Mouse (Mus musculus) kidney, postnatal 25 days (tissue): ENCODE measurements around the gene Ccdc113.
"Not testable (repeated sequence)": the region's sequence is repeated elsewhere in the genome, so short reads cannot be mapped to it uniquely, and the experiment has no call there.

Source experiments
- DNase-seq, 2 experiments: peaks; one replicate each; pipeline ENCODE4 v3.0.0; 2021; ENCODE audit warnings: mixed read lengths in 2 of 2

The Ccdc113 gene

GRCm38 (mm10) chr8:95542191-95542590 lies 8.3 kb downstream of the Ccdc113 start:
- DNase-seq: no peak

GRCm38 (mm10) chr8:95543065-95543464 lies 9.2 kb downstream of the Ccdc113 start:
- no peak for DNase-seq

- peak; percentile 25 to 66 for DNase-seq
Observed at GRCm38 (mm10) chr8:95545815-95546214, 11.9 kb downstream of the Ccdc113 start.

- peak; percentile 63 to 74 for DNase-seq
Observed at GRCm38 (mm10) chr8:95546986-95547385, 13.1 kb downstream of the Ccdc113 start.

- DNase-seq: no peak
Observed at GRCm38 (mm10) chr8:95547931-95548330, 14.0 kb downstream of the Ccdc113 start.

- DNase-seq: no peak
Observed at GRCm38 (mm10) chr8:95549871-95550829, 16.3 kb downstream of the Ccdc113 start.

GRCm38 (mm10) chr8:95551577-95551976 lies 17.7 kb downstream of the Ccdc113 start:
- no peak for DNase-seq

- DNase-seq: no peak
Observed at GRCm38 (mm10) chr8:95555963-95556362, 22.1 kb downstream of the Ccdc113 start.

GRCm38 (mm10) chr8:95566217-95566616 lies 32.3 kb downstream of the Ccdc113 start:
- no peak for DNase-seq

- DNase-seq: no peak
Observed at GRCm38 (mm10) chr8:95566809-95567208, 32.9 kb downstream of the Ccdc113 start.

- no peak for DNase-seq
Observed at GRCm38 (mm10) chr8:95573146-95573545, 39.3 kb downstream of the Ccdc113 start.

- no peak for DNase-seq
Observed at GRCm38 (mm10) chr8:95576240-95576639, 42.4 kb downstream of the Ccdc113 start, which contains the start of gene Prss54. Prss54 (minus strand) TSS chr8:95576340.

GRCm38 (mm10) chr8:95587339-95587738 lies 53.5 kb downstream of the Ccdc113 start:
- DNase-seq: no peak

GRCm38 (mm10) chr8:95589282-95589681 lies 55.4 kb downstream of the Ccdc113 start:
- DNase-seq: no peak

- DNase-seq: no peak
Observed at GRCm38 (mm10) chr8:95590539-95590938, 56.7 kb downstream of the Ccdc113 start.

- no peak for DNase-seq
Observed at GRCm38 (mm10) chr8:95592131-95592780, 58.4 kb downstream of the Ccdc113 start.

GRCm38 (mm10) chr8:95593439-95594393 lies 59.8 kb downstream of the Ccdc113 start:
- no peak for DNase-seq

GRCm38 (mm10) chr8:95595131-95595530 lies 61.2 kb downstream of the Ccdc113 start:
- DNase-seq: no peak

- no peak for DNase-seq
Observed at GRCm38 (mm10) chr8:95596841-95597241, 63.0 kb downstream of the Ccdc113 start.

GRCm38 (mm10) chr8:95599861-95600260 lies 66.0 kb downstream of the Ccdc113 start:
- DNase-seq: peak; percentile 41 to 43

- peak in 1 of 2 experiments; percentile 16 for DNase-seq
Observed at GRCm38 (mm10) chr8:95601306-95601705, 67.4 kb downstream of the Ccdc113 start.

- DNase-seq: no peak
Observed at GRCm38 (mm10) chr8:95602168-95602567, 68.3 kb downstream of the Ccdc113 start.

- not testable (repeated sequence) for DNase-seq
Observed at GRCm38 (mm10) chr8:95606509-95606908, 72.6 kb downstream of the Ccdc113 start.
